Mouse (Mus musculus): ENCODE results near the gene Tlr4. TPM values are rescaled to one million over a fixed set of nuclear protein-coding genes. Genes with fewer than 3 reads are reported as not detected.

Gene Tlr4
- polyA plus RNA-seq, 1 experiment from 2014 or later, result 1.7 TPM

DNA sequence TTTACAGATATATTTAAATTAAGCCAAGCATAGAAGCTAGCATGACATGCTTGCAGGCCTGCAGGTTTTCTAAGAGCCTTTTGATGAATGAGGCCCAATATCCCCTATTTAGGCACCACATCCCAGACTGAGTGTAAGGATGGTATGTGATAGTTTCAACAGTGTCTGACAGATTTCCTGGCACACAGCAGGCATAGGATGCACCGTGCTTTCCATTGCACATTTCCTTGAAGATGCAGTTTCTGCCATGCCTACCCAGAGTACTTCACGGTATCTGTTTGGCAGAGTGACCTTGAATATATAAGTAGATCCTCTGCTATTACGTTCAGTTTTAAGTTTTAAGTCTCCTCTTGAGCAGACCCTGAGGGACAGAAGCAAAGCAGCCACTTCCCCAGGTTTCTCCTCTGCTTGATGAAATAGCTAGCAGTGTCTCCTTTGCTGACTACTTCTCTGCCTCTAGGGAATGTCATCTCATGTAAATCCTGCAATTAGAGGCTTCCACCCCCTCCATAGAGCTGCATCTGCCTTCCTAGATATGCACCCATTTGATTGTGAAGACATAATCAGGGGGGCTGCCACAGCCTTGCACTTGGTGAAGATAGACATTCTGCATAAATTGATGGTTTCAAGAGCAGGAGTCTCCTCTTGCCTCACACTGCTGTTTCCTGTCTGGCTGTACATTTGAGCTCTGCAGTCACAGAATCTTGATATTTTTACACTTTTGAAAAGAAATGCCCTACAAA lies 92.4 kb downstream of the Tlr4 start:
- 77% methylated on average over 3 of the region's 3 CpGs for WGBS
- no peak overlapping the region for H3K4me2 ChIP-seq (replicated peaks; ENCODE audit: low read depth, low read length)
- no peaks in the 10 kb centered on the region for H3K9me3 ChIP-seq (ENCODE audit: control insufficient read depth, low read depth, low read length)
- no peak for ATAC-seq (ENCODE audit: insufficient number of reproducible peaks, insufficient read depth, low FRiP score, low read depth)
- H3K4me3 ChIP-seq (ENCODE audit: low read depth, low read length), result no peak overlapping the region
- no peak overlapping the region for H3K9ac ChIP-seq (replicated peaks; ENCODE audit: low read depth, low read length)
- H3K27me3 ChIP-seq (ENCODE audit: control insufficient read depth, insufficient read depth, low read length), result no peaks in the 10 kb centered on the region
- no peak overlapping the region for H3K27ac ChIP-seq (ENCODE audit: low read length)
- no peaks in the 10 kb centered on the region for H3K4me1 ChIP-seq (ENCODE audit: control insufficient read depth, insufficient read depth, low read length)
- no peaks in the 10 kb centered on the region for H3K36me3 ChIP-seq (ENCODE audit: control insufficient read depth, insufficient read depth, low read length)

DNA sequence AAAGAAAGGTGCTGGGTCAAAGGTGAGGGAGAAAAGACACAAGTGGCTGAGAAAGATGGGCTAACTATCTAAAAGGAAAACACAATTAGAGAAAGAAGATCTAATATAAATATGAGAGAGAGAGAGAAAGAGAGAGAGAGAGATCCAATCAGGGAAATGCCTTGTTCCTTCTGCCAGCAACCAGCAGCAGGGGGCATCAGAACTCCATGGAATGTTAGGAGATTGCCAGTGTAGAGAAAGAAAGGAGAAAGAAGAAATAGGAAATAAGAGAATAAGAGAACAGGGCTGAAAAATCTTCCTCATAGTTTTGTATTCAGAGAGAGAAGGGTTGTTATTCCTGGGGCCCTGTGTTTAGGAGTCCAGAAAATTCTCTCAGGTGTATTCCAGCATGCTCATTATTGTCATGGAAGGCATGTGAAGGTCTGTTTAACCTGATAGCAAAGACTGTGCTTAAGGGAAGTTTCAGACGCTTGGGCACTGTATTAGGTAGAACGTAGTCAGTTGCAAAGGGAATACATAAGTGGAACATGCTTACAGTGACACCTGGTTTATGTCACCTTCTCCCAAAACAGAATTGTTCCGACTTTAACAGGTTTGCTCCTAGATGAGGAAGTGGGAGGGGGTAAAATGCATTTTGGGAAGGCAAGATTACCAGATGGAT lies 96.4 kb downstream of the Tlr4 start:
- H3K4me3 ChIP-seq (ENCODE audit: low read depth, low read length), result no peak overlapping the region
- WGBS, result 37% methylated on average over 3 of the region's 3 CpGs
- no peaks in the 10 kb centered on the region for H3K4me1 ChIP-seq (ENCODE audit: control insufficient read depth, insufficient read depth, low read length)
- no peak for ATAC-seq (ENCODE audit: insufficient number of reproducible peaks, insufficient read depth, low FRiP score, low read depth)
- no peaks in the 10 kb centered on the region for H3K9me3 ChIP-seq (ENCODE audit: control insufficient read depth, low read depth, low read length)
- no peak overlapping the region for H3K9ac ChIP-seq (replicated peaks; ENCODE audit: low read depth, low read length)
- no peaks in the 10 kb centered on the region for H3K27me3 ChIP-seq (ENCODE audit: control insufficient read depth, insufficient read depth, low read length)
- no peak overlapping the region for H3K27ac ChIP-seq (ENCODE audit: low read length)
- no peak overlapping the region for H3K4me2 ChIP-seq (replicated peaks; ENCODE audit: low read depth, low read length)
- no peaks in the 10 kb centered on the region for H3K36me3 ChIP-seq (ENCODE audit: control insufficient read depth, insufficient read depth, low read length)

DNA sequence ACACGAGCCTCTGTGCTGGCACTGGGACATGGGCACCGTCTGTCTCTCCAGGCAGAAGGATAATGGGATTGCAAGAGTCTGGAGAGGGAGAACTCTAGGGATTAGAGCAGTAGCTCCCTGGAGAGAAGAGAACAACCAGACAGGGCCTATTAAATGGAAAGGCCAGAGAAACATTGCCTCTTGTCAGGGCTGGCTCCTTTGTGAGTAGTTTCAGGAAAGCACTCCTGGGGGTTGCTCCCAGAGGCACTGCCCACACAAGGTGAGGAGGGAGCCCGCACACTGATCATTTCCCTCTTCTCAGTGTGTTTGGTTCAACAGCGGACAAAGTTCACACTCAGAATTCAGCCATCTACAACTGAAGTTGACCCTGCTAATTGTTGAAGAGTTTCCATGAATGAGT lies 98.7 kb downstream of the Tlr4 start:
- H3K4me1 ChIP-seq (ENCODE audit: control insufficient read depth, insufficient read depth, low read length), result no peaks in the 10 kb centered on the region
- no peaks in the 10 kb centered on the region for H3K27me3 ChIP-seq (ENCODE audit: control insufficient read depth, insufficient read depth, low read length)
- no peak overlapping the region for H3K27ac ChIP-seq (ENCODE audit: low read length)
- no peak for ATAC-seq (ENCODE audit: insufficient number of reproducible peaks, insufficient read depth, low FRiP score, low read depth)
- no peak overlapping the region for H3K9ac ChIP-seq (replicated peaks; ENCODE audit: low read depth, low read length)
- no peaks in the 10 kb centered on the region for H3K36me3 ChIP-seq (ENCODE audit: control insufficient read depth, insufficient read depth, low read length)
- H3K4me2 ChIP-seq (replicated peaks; ENCODE audit: low read depth, low read length), result no peak overlapping the region
- H3K4me3 ChIP-seq (ENCODE audit: low read depth, low read length), result no peak overlapping the region
- H3K9me3 ChIP-seq (ENCODE audit: control insufficient read depth, low read depth, low read length), result no peaks in the 10 kb centered on the region
- 53% methylated on average over 4 of the region's 4 CpGs for WGBS

DNA sequence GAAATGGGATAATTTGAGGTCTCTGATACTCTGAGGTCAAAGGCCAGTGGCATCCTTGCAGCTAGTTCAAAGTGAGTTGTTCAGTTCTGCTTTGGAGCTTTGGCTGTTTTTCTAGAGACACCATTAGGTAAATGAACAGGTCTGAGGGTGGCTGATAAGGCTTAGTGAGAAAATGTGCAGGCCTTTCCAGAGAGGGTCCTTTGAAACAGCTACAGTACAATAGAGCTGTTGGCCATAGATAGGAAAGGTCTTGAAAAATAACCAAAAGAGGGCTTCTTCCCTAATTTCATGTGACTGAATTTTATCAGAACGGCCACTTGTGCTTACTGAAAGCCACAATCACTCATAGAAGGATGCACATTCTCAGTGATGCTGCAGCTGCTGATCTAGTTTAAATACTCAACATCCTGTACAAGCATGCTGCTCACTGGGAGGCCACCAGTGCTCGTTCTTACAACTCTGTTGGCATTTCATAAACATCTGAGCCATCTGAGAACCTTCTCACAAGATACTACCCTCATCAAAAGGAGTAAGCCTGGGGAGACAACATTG lies 100.2 kb downstream of the Tlr4 start:
- no peaks in the 10 kb centered on the region for H3K36me3 ChIP-seq (ENCODE audit: control insufficient read depth, insufficient read depth, low read length)
- no peaks in the 10 kb centered on the region for H3K27me3 ChIP-seq (ENCODE audit: control insufficient read depth, insufficient read depth, low read length)
- no peak overlapping the region for H3K4me3 ChIP-seq (ENCODE audit: low read depth, low read length)
- H3K4me2 ChIP-seq (replicated peaks; ENCODE audit: low read depth, low read length), result no peak overlapping the region
- H3K4me1 ChIP-seq (ENCODE audit: control insufficient read depth, insufficient read depth, low read length), result no peaks in the 10 kb centered on the region
- no peaks in the 10 kb centered on the region for H3K9me3 ChIP-seq (ENCODE audit: control insufficient read depth, low read depth, low read length)
- ATAC-seq (ENCODE audit: insufficient number of reproducible peaks, insufficient read depth, low FRiP score, low read depth), result no peak
- 54% methylated on average over 2 of the region's 2 CpGs for WGBS
- no peak overlapping the region for H3K9ac ChIP-seq (replicated peaks; ENCODE audit: low read depth, low read length)
- no peak overlapping the region for H3K27ac ChIP-seq (ENCODE audit: low read length)

DNA sequence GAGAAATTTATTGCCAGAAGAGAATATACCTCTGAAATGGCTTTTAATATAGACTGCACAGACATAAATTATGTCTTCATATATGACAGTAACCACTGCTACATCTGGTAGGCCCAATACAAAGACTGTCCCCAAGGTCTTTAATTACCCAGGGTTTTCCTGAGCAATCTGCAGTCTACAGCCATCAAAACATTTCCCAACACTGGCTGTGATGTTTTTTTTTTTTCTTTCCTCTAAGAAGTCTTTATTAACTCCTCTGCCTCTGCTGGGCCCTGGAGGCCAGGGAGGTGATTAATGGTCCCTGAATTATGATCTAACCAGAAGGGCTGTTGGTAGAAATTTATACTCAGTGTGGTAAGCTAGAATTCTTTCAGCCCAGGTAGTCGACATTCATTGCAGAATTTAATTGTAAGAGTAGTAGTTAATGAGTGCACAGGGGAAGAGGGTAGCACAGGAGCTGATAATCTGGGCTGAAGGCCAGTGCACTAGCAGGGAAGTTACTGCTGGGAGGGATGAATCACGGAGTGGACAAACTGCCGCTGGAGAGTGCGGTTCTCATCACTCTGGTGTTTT lies 111.2 kb downstream of the Tlr4 start:
- Histone ChIP-seq H3K9me3 (ENCODE audit: control insufficient read depth, low read depth, low read length) (no peaks in the 10 kb centered on the region), H3K4me1 (ENCODE audit: control insufficient read depth, insufficient read depth, low read length) (no peaks in the 10 kb centered on the region), H3K9ac (replicated peaks; ENCODE audit: low read depth, low read length) (no peak overlapping the region), H3K36me3 (ENCODE audit: control insufficient read depth, insufficient read depth, low read length) (no peaks in the 10 kb centered on the region), H3K4me3 (ENCODE audit: low read depth, low read length) (no peak overlapping the region), H3K27ac (ENCODE audit: low read length) (no peak overlapping the region), H3K27me3 (ENCODE audit: control insufficient read depth, insufficient read depth, low read length) (no peaks in the 10 kb centered on the region), H3K4me2 (replicated peaks; ENCODE audit: low read depth, low read length) (no peak overlapping the region)
- no peak for ATAC-seq (ENCODE audit: insufficient number of reproducible peaks, insufficient read depth, low FRiP score, low read depth)
- WGBS, result 63% methylated on average over 4 of the region's 4 CpGs

DNA sequence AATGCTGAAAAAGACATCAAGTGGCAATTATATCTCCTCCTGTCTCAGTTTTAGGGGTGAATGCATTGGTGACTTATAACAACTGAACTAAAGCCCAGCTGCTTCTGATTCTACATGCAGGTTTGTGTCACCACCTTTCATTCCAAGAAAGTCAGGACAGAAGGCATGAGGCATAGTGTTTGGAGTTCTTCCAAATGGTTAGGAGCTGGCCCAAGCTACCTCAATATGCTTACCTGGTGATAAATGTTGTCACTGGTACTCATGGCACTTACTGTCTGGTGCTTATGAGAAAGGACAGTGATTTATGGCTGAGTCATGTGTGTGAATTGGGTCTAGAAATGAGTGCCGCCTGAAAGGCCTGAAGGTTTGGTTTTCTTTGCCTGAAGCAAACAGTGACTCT lies 114.5 kb downstream of the Tlr4 start:
- Histone ChIP-seq H3K27ac (ENCODE audit: low read length) (no peak overlapping the region), H3K4me1 (ENCODE audit: control insufficient read depth, insufficient read depth, low read length) (no peaks in the 10 kb centered on the region), H3K9ac (replicated peaks; ENCODE audit: low read depth, low read length) (no peak overlapping the region), H3K4me2 (replicated peaks; ENCODE audit: low read depth, low read length) (no peak overlapping the region), H3K9me3 (ENCODE audit: control insufficient read depth, low read depth, low read length) (no peaks in the 10 kb centered on the region), H3K36me3 (ENCODE audit: control insufficient read depth, insufficient read depth, low read length) (no peaks in the 10 kb centered on the region), H3K27me3 (ENCODE audit: control insufficient read depth, insufficient read depth, low read length) (no peaks in the 10 kb centered on the region), H3K4me3 (ENCODE audit: low read depth, low read length) (no peak overlapping the region)
- 43% methylated on average over 1 of the region's 1 CpGs for WGBS
- no peak for ATAC-seq (ENCODE audit: insufficient number of reproducible peaks, insufficient read depth, low FRiP score, low read depth)

DNA sequence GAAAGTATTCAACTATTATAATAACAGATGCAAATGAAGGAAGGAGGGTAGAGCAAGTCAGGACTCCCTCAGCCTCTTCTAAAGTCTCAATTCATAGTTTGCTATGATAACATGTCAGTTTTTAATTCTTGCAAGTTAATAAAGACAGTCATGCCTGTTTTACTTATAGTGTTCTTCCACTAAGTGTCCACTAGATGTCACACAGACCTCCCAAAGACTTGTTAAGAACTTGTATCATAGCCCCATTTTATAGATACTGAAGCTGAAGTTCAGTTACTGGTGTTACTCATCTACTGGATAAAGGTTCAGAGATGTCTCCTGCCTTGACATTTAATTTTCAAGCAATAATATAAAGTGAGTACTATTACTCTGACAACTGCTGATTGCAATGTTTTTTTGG lies 116.3 kb downstream of the Tlr4 start:
- Histone ChIP-seq H3K9me3 (ENCODE audit: control insufficient read depth, low read depth, low read length) (no peaks in the 10 kb centered on the region), H3K36me3 (ENCODE audit: control insufficient read depth, insufficient read depth, low read length) (no peaks in the 10 kb centered on the region), H3K9ac (replicated peaks; ENCODE audit: low read depth, low read length) (no peak overlapping the region), H3K27ac (ENCODE audit: low read length) (no peak overlapping the region), H3K4me2 (replicated peaks; ENCODE audit: low read depth, low read length) (no peak overlapping the region), H3K4me1 (ENCODE audit: control insufficient read depth, insufficient read depth, low read length) (no peaks in the 10 kb centered on the region), H3K4me3 (ENCODE audit: low read depth, low read length) (no peak overlapping the region), H3K27me3 (ENCODE audit: control insufficient read depth, insufficient read depth, low read length) (no peaks in the 10 kb centered on the region)
- no peak for ATAC-seq (ENCODE audit: insufficient number of reproducible peaks, insufficient read depth, low FRiP score, low read depth)

DNA sequence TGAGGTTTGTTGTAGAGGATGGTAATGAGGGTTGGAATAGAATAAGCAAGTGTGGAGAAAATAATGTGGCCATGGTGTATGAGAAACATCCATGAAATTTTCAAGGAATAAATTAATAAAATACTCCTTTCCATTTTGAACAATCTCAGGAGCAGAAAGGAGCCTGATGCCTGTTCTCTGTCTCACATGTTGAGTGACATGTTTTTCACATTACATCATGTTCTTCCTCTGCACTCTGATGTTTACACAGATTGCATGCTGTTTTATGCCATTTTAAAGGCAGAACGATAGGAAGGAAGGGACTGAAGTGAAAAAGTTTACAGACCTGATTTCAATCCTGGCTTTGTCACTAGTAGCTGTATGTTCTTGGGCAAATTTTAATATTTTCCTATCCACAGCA lies 120.3 kb downstream of the Tlr4 start:
- H3K27me3 ChIP-seq (ENCODE audit: control insufficient read depth, insufficient read depth, low read length), result no peaks in the 10 kb centered on the region
- H3K9me3 ChIP-seq (ENCODE audit: control insufficient read depth, low read depth, low read length), result no peaks in the 10 kb centered on the region
- H3K4me1 ChIP-seq (ENCODE audit: control insufficient read depth, insufficient read depth, low read length), result no peaks in the 10 kb centered on the region
- H3K36me3 ChIP-seq (ENCODE audit: control insufficient read depth, insufficient read depth, low read length), result no peaks in the 10 kb centered on the region
- no peak for ATAC-seq (ENCODE audit: insufficient number of reproducible peaks, insufficient read depth, low FRiP score, low read depth)
- 19% methylated on average over 1 of the region's 1 CpGs for whole genome bisulfite sequencing
- H3K4me2 ChIP-seq (replicated peaks; ENCODE audit: low read depth, low read length), result no peak overlapping the region
- H3K4me3 ChIP-seq (ENCODE audit: low read depth, low read length), result no peak overlapping the region
- no peak overlapping the region for H3K27ac ChIP-seq (ENCODE audit: low read length)
- H3K9ac ChIP-seq (replicated peaks; ENCODE audit: low read depth, low read length), result no peak overlapping the region
